Comparison of ENCODE assay signal across 11 mouse cellular contexts in genomic region chr15:4821161-4821560, GRCm38 (mm10).
"Had no signal": no experiment of that assay in that cellular context is flagged by ENCODE, and none has a peak within 500 bp of the region (broad histone marks: within the 10 kb centered on the region; RNA-seq: fewer than 3 reads in every experiment).

No protein-coding gene starts in this region.

- DNase-seq: heart, adult 2 months; heart, postnatal 14 days; heart, postnatal 4 days; kidney, adult 18-20 months; kidney, adult 8-10 months; kidney, postnatal 10 days; kidney, postnatal 25 days; kidney, postnatal 4 days; liver; liver, embryonic 13.5 days; liver, postnatal 0 days had no signal
